Mouse (Mus musculus) heart, postnatal 0 days (tissue): ENCODE measurements at regions not wholly inside any gene's neighbourhood (a gene's known extent, or its start where the extent isn't known, plus 50 kb on each side); places are given as distances from the start of the nearest gene placed in this dataset.

ENCODE experiments used
- ATAC-seq: fragments of 200-750 bp; cut with Nextera tagmentation; 2 replicates; pipeline ENCODE4 v1.8.0; 2017; ENCODE audit warnings: low read depth, moderate number of reproducible peaks, moderate library complexity; ENCODE audit not compliant: insufficient read depth
- DNase-seq: peaks from one replicate; pipeline ENCODE4 v3.0.0-alpha.2; 2016; ENCODE audit warnings: low spot score
- H3K27ac ChIP-seq: fragments of 300-500 bp; sonication (generic); 2 replicates; pipeline ENCODE4 v1.5.1; 2014; ENCODE audit warnings: low read depth, mild to moderate bottlenecking
- H3K27me3 ChIP-seq: fragments of 300-500 bp; sonication (generic); 2 replicates; pipeline ENCODE4 v1.6.1; 2014; ENCODE audit warnings: low read length, mixed read lengths; ENCODE audit not compliant: control insufficient read depth, insufficient read depth
- H3K36me3 ChIP-seq: fragments of 300-500 bp; sonication (generic); replicated peaks from 2 replicates; pipeline ENCODE4 v1.6.1; 2014; ENCODE audit warnings: low read length, mixed read lengths; ENCODE audit not compliant: control insufficient read depth, insufficient read depth
- H3K4me1 ChIP-seq: fragments of 300-500 bp; sonication (generic); 2 replicates; pipeline ENCODE4 v1.6.1; 2014; ENCODE audit warnings: antibody characterized with exemption; ENCODE audit not compliant: control insufficient read depth, insufficient read depth
- H3K4me2 ChIP-seq: fragments of 300-500 bp; sonication (generic); 2 replicates; pipeline ENCODE4 v1.6.1; 2014; ENCODE audit warnings: low read depth, mild to moderate bottlenecking, low read length, moderate library complexity
- H3K4me3 ChIP-seq: fragments of 300-500 bp; sonication (generic); 2 replicates; pipeline ENCODE4 v1.5.1; 2014; ENCODE audit warnings: low read depth, low read length
- H3K9ac ChIP-seq: fragments of 300-500 bp; sonication (generic); replicated peaks from 2 replicates; pipeline ENCODE4 v1.6.1; 2014; ENCODE audit warnings: low read depth, low read length, mixed read lengths
- H3K9me3 ChIP-seq: fragments of 300-500 bp; sonication (generic); replicated peaks from 2 replicates; pipeline ENCODE4 v1.6.1; 2016; ENCODE audit warnings: low read length; ENCODE audit not compliant: control insufficient read depth
- CTCF ChIP-seq: IDR thresholded peaks from 2 replicates; pipeline ENCODE4 v1.5.1; 2016; ENCODE audit warnings: antibody characterized with exemption, control low read depth, low read depth
- EP300 ChIP-seq: IDR thresholded peaks from 2 replicates; pipeline ENCODE4 v1.6.1; 2016; ENCODE audit warnings: antibody characterized with exemption, low read depth
- WGBS: fragments of 180-500 bp; shearing (Covaris S2); extraction: QIAGEN DNeasy Blood & Tissue Kit; methylation state at CpG from one replicate; pipeline ENCODE4 v1.1.7; 2014; 5-methylcytosine and 5-hydroxymethylcytosine counted together

DNA sequence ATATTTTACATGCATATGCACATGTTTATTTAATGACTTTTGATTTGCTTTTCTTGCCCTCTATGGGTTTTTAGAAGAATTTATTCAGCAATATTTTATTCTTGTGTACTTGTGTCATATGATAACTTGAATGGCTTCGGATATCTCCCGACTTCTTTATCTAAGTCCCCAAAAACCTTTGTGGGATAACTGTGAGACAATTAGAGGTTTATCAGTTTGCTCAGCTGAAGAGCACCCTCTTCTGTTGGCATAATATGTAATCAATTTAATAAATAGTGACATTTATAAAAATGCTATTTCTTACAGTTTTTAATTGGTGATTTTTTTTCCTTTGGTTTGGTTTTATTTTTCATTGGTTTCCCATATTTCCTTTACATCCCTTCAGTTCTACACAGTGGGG is 194.2 kb upstream of the Tent5a start:
- WGBS, result 35% methylated on average over 2 of the region's 2 CpGs
- H3K9me3 ChIP-seq, result no peaks in the 10 kb centered on the region
- no peak for DNase-seq
- H3K4me1 ChIP-seq, result no peaks in the 10 kb centered on the region
- H3K4me3 ChIP-seq, result no peak overlapping the region
- H3K36me3 ChIP-seq, result no peaks in the 10 kb centered on the region
- no peak for ATAC-seq
- no peaks in the 10 kb centered on the region for H3K27me3 ChIP-seq
- no peak overlapping the region for H3K9ac ChIP-seq
- no peak overlapping the region for H3K27ac ChIP-seq
- H3K4me2 ChIP-seq, result no peak overlapping the region
- TF ChIP-seq EP300 (no peak), CTCF (no peak)

DNA sequence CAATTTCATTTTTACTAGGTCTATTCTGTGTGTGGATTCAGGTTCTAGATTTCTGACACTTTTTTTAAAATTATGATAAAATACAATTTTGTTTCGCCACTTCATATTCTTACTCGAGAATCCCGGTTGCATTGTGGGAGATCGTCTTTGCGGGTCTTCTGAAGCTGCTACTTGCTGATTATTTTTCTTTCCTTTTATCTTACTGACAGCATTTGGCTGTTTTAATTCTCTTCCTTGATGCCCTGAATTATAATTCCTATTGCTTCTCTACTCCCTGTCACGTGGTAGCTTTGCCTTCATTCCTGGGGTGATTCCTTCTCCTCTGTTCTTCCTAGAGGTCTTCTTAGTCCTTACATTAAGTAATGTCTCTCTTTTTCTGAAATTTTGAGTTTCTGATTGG is 193.8 kb upstream of the Tent5a start:
- Histone ChIP-seq H3K9me3 (no peaks in the 10 kb centered on the region), H3K27ac (no peak overlapping the region), H3K4me3 (no peak overlapping the region), H3K27me3 (no peaks in the 10 kb centered on the region), H3K4me2 (no peak overlapping the region), H3K36me3 (no peaks in the 10 kb centered on the region), H3K4me1 (no peaks in the 10 kb centered on the region), H3K9ac (no peak overlapping the region)
- WGBS, result 82% methylated on average over 6 of the region's 6 CpGs
- ATAC-seq, result no peak
- no peak for DNase-seq
- no peak for TF ChIP-seq EP300
- no peak for TF ChIP-seq CTCF

DNA sequence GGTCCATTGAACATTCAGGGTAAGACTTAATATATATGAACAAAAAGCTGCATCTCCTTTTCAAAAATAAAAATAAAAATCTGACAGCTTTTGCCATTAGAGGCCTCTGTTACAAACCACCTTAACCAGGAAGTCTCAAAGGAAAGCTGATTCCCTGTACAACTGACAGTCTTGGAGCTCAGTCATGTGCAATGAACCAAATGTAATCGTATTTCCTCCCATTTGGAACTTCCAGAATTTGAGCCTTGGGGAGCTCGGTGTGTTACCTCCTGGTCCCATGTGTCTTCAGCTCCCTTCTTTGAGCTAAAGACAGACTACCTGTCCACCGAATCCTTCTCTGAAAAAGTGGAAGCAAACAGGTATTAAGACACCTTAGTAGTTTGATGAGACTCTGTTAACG is 171.9 kb upstream of the Tent5a start:
- H3K36me3 ChIP-seq, result no peaks in the 10 kb centered on the region
- H3K4me2 ChIP-seq, result no peak overlapping the region
- H3K27ac ChIP-seq, result no peak overlapping the region
- TF ChIP-seq CTCF, result no peak
- no peak for TF ChIP-seq EP300
- no peak overlapping the region for H3K4me3 ChIP-seq
- H3K9me3 ChIP-seq, result no peaks in the 10 kb centered on the region
- 86% methylated on average over 4 of the region's 4 CpGs for WGBS
- H3K27me3 ChIP-seq, result no peaks in the 10 kb centered on the region
- no peaks in the 10 kb centered on the region for H3K4me1 ChIP-seq
- no peak overlapping the region for H3K9ac ChIP-seq
- ATAC-seq (no peak), DNase-seq (no peak)

DNA sequence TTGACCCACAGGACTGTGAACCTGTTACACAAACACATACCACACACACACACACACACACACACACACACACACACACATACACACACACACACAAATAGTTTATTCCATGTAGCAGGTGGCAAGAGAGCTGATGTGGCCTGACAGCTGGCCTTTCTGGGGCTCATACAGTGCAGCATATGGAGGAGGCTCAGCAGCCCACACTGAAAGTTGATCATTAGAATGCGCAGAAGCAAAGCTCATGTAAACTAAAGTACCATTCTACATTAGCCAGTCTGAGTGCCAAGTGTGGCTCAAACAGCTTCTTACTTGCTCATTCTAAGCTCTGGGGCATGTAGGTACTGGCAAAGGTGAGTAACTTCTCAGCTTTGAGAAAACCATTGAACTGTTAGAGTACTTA is 170.2 kb upstream of the Tent5a start:
- no peaks in the 10 kb centered on the region for H3K9me3 ChIP-seq
- ATAC-seq, result no peak
- no peak overlapping the region for H3K9ac ChIP-seq
- H3K27ac ChIP-seq, result no peak overlapping the region
- WGBS, result 94% methylated on average over 1 of the region's 1 CpGs
- H3K27me3 ChIP-seq, result no peaks in the 10 kb centered on the region
- TF ChIP-seq CTCF (no peak), EP300 (no peak)
- no peak overlapping the region for H3K4me3 ChIP-seq
- DNase-seq, result no peak
- H3K36me3 ChIP-seq, result no peaks in the 10 kb centered on the region
- H3K4me1 ChIP-seq, result no peaks in the 10 kb centered on the region
- H3K4me2 ChIP-seq, result no peak overlapping the region

DNA sequence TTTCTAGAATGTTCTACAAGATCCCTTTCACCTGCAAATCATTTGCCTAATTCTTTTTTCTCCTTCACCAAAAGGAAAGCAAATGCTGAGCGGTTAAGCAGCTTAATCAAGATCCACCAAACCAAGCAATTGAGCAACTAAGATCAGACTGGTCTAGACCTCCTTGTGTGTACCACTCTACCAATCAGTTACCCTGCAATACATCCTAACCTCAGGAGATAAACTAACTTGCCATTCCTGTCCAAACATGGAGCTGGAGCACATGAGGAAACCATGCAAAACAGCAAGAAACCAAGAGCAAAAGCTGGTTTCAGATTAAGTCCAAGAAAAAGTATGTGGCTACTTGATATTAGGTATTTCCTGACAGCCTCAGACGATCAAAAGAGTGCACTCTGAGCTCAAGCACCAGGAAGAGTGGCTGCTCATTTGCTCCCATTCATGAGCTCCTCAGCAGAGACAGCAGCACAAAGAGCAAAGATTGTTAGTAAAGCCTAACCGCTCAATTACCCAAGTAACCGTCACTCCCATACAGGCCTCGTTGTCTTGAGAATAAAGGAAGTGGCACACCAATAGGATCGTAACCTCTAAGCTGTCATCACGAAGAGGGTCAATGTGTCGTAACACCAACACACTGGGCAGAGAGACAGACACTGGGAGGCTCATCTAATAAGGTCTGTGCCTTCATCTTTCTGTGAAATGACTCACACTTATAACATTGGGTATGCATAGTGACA is 169.5 kb upstream of the Tent5a start:
- Histone ChIP-seq H3K9me3 (no peaks in the 10 kb centered on the region), H3K9ac (no peak overlapping the region), H3K36me3 (no peaks in the 10 kb centered on the region), H3K27ac (no peak overlapping the region), H3K27me3 (no peaks in the 10 kb centered on the region), H3K4me2 (no peak overlapping the region), H3K4me1 (no peaks in the 10 kb centered on the region), H3K4me3 (no peak overlapping the region)
- WGBS, result 64% methylated on average over 8 of the region's 8 CpGs
- TF ChIP-seq CTCF, result no peak
- TF ChIP-seq EP300, result no peak
- DNase-seq, result no peak
- ATAC-seq, result no peak

DNA sequence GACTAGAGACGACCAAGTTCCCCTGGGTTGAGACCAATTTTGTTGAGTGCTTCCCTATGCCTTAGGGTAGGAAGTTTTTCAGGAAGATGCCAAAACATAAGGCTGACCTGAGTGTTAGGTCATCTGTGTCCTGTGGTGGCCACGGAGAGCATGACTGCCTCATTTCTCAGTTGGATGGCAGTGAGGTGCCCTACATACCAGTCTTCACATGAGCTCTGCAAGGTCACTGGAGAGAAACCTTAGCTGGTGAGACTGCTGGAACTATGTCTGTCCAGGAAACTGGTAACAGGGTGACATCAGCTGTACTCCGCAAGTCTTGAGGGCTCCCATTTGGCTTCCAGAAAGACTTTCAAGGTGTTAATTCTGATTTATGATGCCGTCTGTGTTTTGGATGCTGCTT is 167.9 kb upstream of the Tent5a start:
- no peak overlapping the region for H3K27ac ChIP-seq
- no peak overlapping the region for H3K4me2 ChIP-seq
- no peak for DNase-seq
- no peak overlapping the region for H3K4me3 ChIP-seq
- no peak overlapping the region for H3K9ac ChIP-seq
- H3K9me3 ChIP-seq, result no peaks in the 10 kb centered on the region
- H3K4me1 ChIP-seq, result no peaks in the 10 kb centered on the region
- TF ChIP-seq CTCF (no peak), EP300 (no peak)
- H3K36me3 ChIP-seq, result no peaks in the 10 kb centered on the region
- H3K27me3 ChIP-seq, result no peaks in the 10 kb centered on the region
- WGBS, result 77% methylated on average over 4 of the region's 4 CpGs
- ATAC-seq, result no peak
